17 mouse cellular contexts compared by ENCODE assay signal in genomic region chr17:26838191-26838910, GRCm38 (mm10). TPM values are rescaled to one million over a fixed set of nuclear protein-coding genes. Genes with fewer than 3 reads are reported as not detected.
DNase-seq lines count a peak whose midpoint lies in the region; ATAC-seq and TF ChIP-seq lines count a peak whose summit lies in the region.
"Had no signal": no experiment of that assay in that cellular context is flagged by ENCODE, and none has a peak within 500 bp of the region (broad histone marks: within the 10 kb centered on the region; RNA-seq: fewer than 3 reads in every experiment).

No protein-coding gene starts in this region.

- no peak for TF ChIP-seq CTCF in heart, postnatal 0 days (IDR thresholded peaks at IDR 0.05; ENCODE audit: low read depth)

- WGBS in heart, embryonic 12.5 days = 8% methylated on average over 37 of the region's 37 CpGs
- WGBS in neural tube, embryonic 15.5 days = under 1% methylated on average over 37 of the region's 37 CpGs
- WGBS in heart, postnatal 0 days = 4% methylated on average over 37 of the region's 37 CpGs

- H3K4me2 ChIP-seq in heart, embryonic 12.5 days = peak overlapping the region; percentile 82
- H3K4me2 ChIP-seq in neural tube, embryonic 15.5 days = no peak overlapping the region
- peak overlapping the region; percentile 74 for H3K4me2 ChIP-seq in heart, postnatal 0 days (ENCODE audit: low read depth, low read length)

- no peak for ATAC-seq in heart, embryonic 12.5 days (ENCODE audit: insufficient number of reproducible peaks, low FRiP score)
- ATAC-seq in neural tube, embryonic 15.5 days (ENCODE audit: low FRiP score) = no peak
- ATAC-seq in heart, postnatal 0 days (ENCODE audit: insufficient read depth, low read depth) = no peak
- ATAC-seq: forebrain, embryonic 14.5 days; Patski had no signal

- H3K27ac ChIP-seq in heart, embryonic 12.5 days (ENCODE audit: poor library complexity, severe bottlenecking) = peak overlapping the region; percentile 97
- no peak overlapping the region for H3K27ac ChIP-seq in neural tube, embryonic 15.5 days (replicated peaks)
- peak overlapping the region; percentile 94 for H3K27ac ChIP-seq in heart, postnatal 0 days (ENCODE audit: low read depth)
- H3K27ac ChIP-seq: kidney, postnatal 0 days; left cerebral cortex, adult 2 months had no signal

- H3K9ac ChIP-seq in heart, embryonic 12.5 days = peak overlapping the region; percentile 95
- no peak overlapping the region for H3K9ac ChIP-seq in neural tube, embryonic 15.5 days (replicated peaks)
- H3K9ac ChIP-seq in heart, postnatal 0 days (replicated peaks; ENCODE audit: low read depth, low read length) = peak overlapping the region; percentile 98

- no peak for DNase-seq in heart, adult 8-10 months (ENCODE audit: low spot score)
- peak; percentile 43 for DNase-seq in neural tube, embryonic 10.5 days (ENCODE audit: extremely low spot score, low spot score)
- no peak for DNase-seq in heart, postnatal 0 days (ENCODE audit: low spot score)
- no peak for DNase-seq in kidney, adult 9 months
- no peak for DNase-seq in urinary bladder, postnatal 14 days (ENCODE audit: low spot score)
- DNase-seq in gastrocnemius, adult 18-20 months (ENCODE audit: low spot score) = no peak
- DNase-seq: adrenal gland, postnatal 14 days; lung, adult 2 months; midbrain, embryonic 14.5 days; thymus, adult 18-20 months had no signal

- H3K36me3 ChIP-seq in heart, embryonic 12.5 days = peaks cover 46% of the 10 kb centered on the region
- no peaks in the 10 kb centered on the region for H3K36me3 ChIP-seq in neural tube, embryonic 15.5 days
- peaks cover 33% of the 10 kb centered on the region; the same call in 1 of the 2 replicates for H3K36me3 ChIP-seq in heart, postnatal 0 days (replicated peaks; ENCODE audit: control insufficient read depth, insufficient read depth, low read length)

- H3K9me3 ChIP-seq in heart, embryonic 12.5 days (replicated peaks) = no peaks in the 10 kb centered on the region; the same call in 1 of the 2 replicates
- no peaks in the 10 kb centered on the region for H3K9me3 ChIP-seq in neural tube, embryonic 15.5 days (replicated peaks)
- no peaks in the 10 kb centered on the region for H3K9me3 ChIP-seq in heart, postnatal 0 days (replicated peaks; ENCODE audit: control insufficient read depth, low read length)

- no peak for TF ChIP-seq EP300 in heart, postnatal 0 days (IDR thresholded peaks at IDR 0.05; ENCODE audit: low read depth)

- H3K27me3 ChIP-seq in heart, embryonic 12.5 days (replicated peaks) = peaks cover 74% of the 10 kb centered on the region
- H3K27me3 ChIP-seq in neural tube, embryonic 15.5 days (replicated peaks) = peaks cover 100% of the 10 kb centered on the region
- peaks cover 66% of the 10 kb centered on the region for H3K27me3 ChIP-seq in heart, postnatal 0 days (ENCODE audit: control insufficient read depth, insufficient read depth, low read length)

- peak overlapping the region; percentile 77 for H3K4me3 ChIP-seq in heart, embryonic 12.5 days
- H3K4me3 ChIP-seq in neural tube, embryonic 15.5 days (replicated peaks) = no peak overlapping the region
- H3K4me3 ChIP-seq in heart, postnatal 0 days (ENCODE audit: low read depth, low read length) = peak overlapping the region; percentile 79
- H3K4me3 ChIP-seq: left cerebral cortex, adult 2 months had no signal

- peaks cover 17% of the 10 kb centered on the region; the same call in 1 of the 2 replicates for H3K4me1 ChIP-seq in heart, embryonic 12.5 days (replicated peaks)
- peaks cover 7% of the 10 kb centered on the region for H3K4me1 ChIP-seq in neural tube, embryonic 15.5 days
- peaks cover 15% of the 10 kb centered on the region; the same call in 1 of the 2 replicates for H3K4me1 ChIP-seq in heart, postnatal 0 days (ENCODE audit: control insufficient read depth, insufficient read depth)

RNA-seq across cellular contexts. Expression of gene Nkx2-5, which starts 6.5 kb away (rescaled TPM):
- 200 and 212 TPM in 2 replicates for polyA plus RNA-seq in heart, embryonic 12.5 days (2016; fragmentation: Nextera tagmentation; extraction: Ambion mirVana)
- 10 to 100 TPM; 75.8 to 81.5 (median 79.7) TPM for total RNA-seq in heart, adult 8-10 months (2022)
- polyA plus RNA-seq in neural tube, embryonic 15.5 days (2015; fragmentation: Nextera tagmentation; extraction: Ambion mirVana) = 0.13 TPM in 1 of 2 replicates, not detected in the other
- 284 and 346 TPM in 2 replicates for total RNA-seq in heart, postnatal 0 days (2014; rRNA removed; ENCODE audit: low replicate concordance)
- polyA plus RNA-seq in heart, postnatal 0 days (2015; fragmentation: Nextera tagmentation; extraction: Ambion mirVana) = 139 and 155 TPM in 2 replicates
- not detected for total RNA-seq in gastrocnemius, adult 18-20 months (2021)
- total RNA-seq: adrenal gland, postnatal 14 days; gastrocnemius, postnatal 4 days; left cerebral cortex, adult 2 months had no signal
- polyA plus RNA-seq: forebrain, embryonic 14.5 days; kidney, postnatal 0 days; midbrain, embryonic 14.5 days; Patski had no signal

RNA-seq across cellular contexts. Expression of gene Bnip1, which starts 57.5 kb away (rescaled TPM):
- 51.1 and 51.9 TPM in 2 replicates for polyA plus RNA-seq in heart, embryonic 12.5 days (2016; fragmentation: Nextera tagmentation; extraction: Ambion mirVana)
- total RNA-seq in heart, adult 8-10 months (2022) = 10 to 100 TPM; 25.0 to 32.1 (median 29.9) TPM
- 54.5 and 57.7 TPM in 2 replicates for polyA plus RNA-seq in neural tube, embryonic 15.5 days (2015; fragmentation: Nextera tagmentation; extraction: Ambion mirVana)
- 45.6 and 58.6 TPM in 2 replicates for total RNA-seq in heart, postnatal 0 days (2014; rRNA removed; ENCODE audit: low replicate concordance)
- 50.5 and 50.9 TPM in 2 replicates for polyA plus RNA-seq in heart, postnatal 0 days (2015; fragmentation: Nextera tagmentation; extraction: Ambion mirVana)
- total RNA-seq in gastrocnemius, adult 18-20 months (2021) = 10 to 100 TPM; 25.2 to 29.7 TPM

Comparison
In these comparisons a context has a peak if more than half of its experiments do, and no peak if none do; other contexts are left out.
1. RNA of gene Nkx2-5, which starts 6.5 kb away (total RNA-seq): 284 to 346 TPM in heart, postnatal 0 days and 75.8 to 81.5 TPM in heart, adult 8-10 months; not detected in gastrocnemius, adult 18-20 months; every median in the first group is over 10 times any median in the second.